ENCODE assay signal across 10 mouse cellular contexts in the genomic region with DNA sequence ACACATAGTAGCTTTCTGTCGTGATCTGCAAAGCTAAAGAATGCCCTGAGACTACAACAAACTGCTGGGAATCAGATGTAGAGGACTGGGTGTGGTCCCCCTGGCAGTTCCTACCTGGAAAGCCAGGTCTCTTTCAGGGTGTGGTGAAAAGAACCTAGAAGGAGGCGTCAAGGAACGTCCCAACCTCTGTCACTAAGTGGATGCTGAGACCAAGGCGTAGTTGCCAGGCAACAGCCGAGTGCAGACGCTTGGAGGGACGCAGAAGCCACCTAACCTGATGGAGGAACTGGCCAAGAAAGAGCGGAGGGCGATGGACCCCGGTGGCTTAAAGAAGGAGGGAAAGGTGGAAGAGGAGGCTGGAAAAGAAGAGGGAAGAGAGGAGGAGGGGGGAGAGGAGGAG. TPM values are rescaled to one million over a fixed set of nuclear protein-coding genes. Genes with fewer than 3 reads are reported as not detected.
DNase-seq lines count a peak whose midpoint lies in the region; ATAC-seq lines count a peak whose summit lies in the region.
"Had no signal": no experiment of that assay in that cellular context is flagged by ENCODE, and none has a peak within 500 bp of the region (broad histone marks: within the 10 kb centered on the region; RNA-seq: fewer than 3 reads in every experiment).

A gene (plus strand): TSS at position 223 of the 400 bp plus-strand sequence.

- no peak within 1 kb of the TSS for H3K27ac ChIP-seq in heart, embryonic 15.5 days
- H3K27ac ChIP-seq in hindbrain, embryonic 14.5 days = no peak within 1 kb of the TSS
- H3K27ac ChIP-seq in liver, embryonic 15.5 days (replicated peaks) = no peak within 1 kb of the TSS
- H3K27ac ChIP-seq: macrophage had no signal

- ATAC-seq in heart, embryonic 15.5 days (replicated peaks; ENCODE audit: insufficient number of reproducible peaks, insufficient read depth, low FRiP score, low read depth) = no peak
- ATAC-seq in hindbrain, embryonic 14.5 days (ENCODE audit: low FRiP score) = no peak
- ATAC-seq in liver, embryonic 15.5 days (ENCODE audit: insufficient read depth) = no peak

- H3K9ac ChIP-seq in heart, embryonic 15.5 days = no peak within 1 kb of the TSS
- H3K9ac ChIP-seq in hindbrain, embryonic 14.5 days = peak within 1 kb of the TSS; percentile 29
- no peak within 1 kb of the TSS for H3K9ac ChIP-seq in liver, embryonic 15.5 days

- 0 out of 2 replicates have a peak, but pooled peaks cover 6% of the 10 kb centered on the region for H3K27me3 ChIP-seq in heart, embryonic 15.5 days
- no peaks in the 10 kb centered on the region for H3K27me3 ChIP-seq in hindbrain, embryonic 14.5 days (ENCODE audit: control insufficient read depth, insufficient read depth, low read length)
- H3K27me3 ChIP-seq in liver, embryonic 15.5 days = no peaks in the 10 kb centered on the region

- no peak for DNase-seq in heart, adult 18-20 months
- DNase-seq in R1 (ENCODE audit: low read depth, low spot score) = peak; percentile 48
- DNase-seq in hindbrain, embryonic 14.5 days (ENCODE audit: low spot score) = no peak
- no peak for DNase-seq in thymus, adult 18-20 months
- no peak for DNase-seq in cerebellum, postnatal 36 days
- no peak for DNase-seq in T-cell, adult 2 months (ENCODE audit: low spot score)
- DNase-seq: cerebellum, adult 9-11 months had no signal

- H3K4me2 ChIP-seq in heart, embryonic 15.5 days = peak within 1 kb of the TSS; percentile 25; the same call in 1 of the 2 replicates
- peak within 1 kb of the TSS; percentile 49 for H3K4me2 ChIP-seq in hindbrain, embryonic 14.5 days (replicated peaks)
- peak within 1 kb of the TSS; percentile 38; the same call in 1 of the 2 replicates for H3K4me2 ChIP-seq in liver, embryonic 15.5 days

- no peaks in the 10 kb centered on the region for H3K9me3 ChIP-seq in heart, embryonic 15.5 days (replicated peaks)
- H3K9me3 ChIP-seq in hindbrain, embryonic 14.5 days (ENCODE audit: control insufficient read depth, low read length) = no peaks in the 10 kb centered on the region
- no peaks in the 10 kb centered on the region for H3K9me3 ChIP-seq in liver, embryonic 15.5 days (replicated peaks)

- H3K36me3 ChIP-seq in heart, embryonic 15.5 days = peaks cover 11% of the 10 kb centered on the region
- peaks cover 11% of the 10 kb centered on the region for H3K36me3 ChIP-seq in hindbrain, embryonic 14.5 days (replicated peaks; ENCODE audit: control insufficient read depth, insufficient read depth)
- peaks cover 12% of the 10 kb centered on the region for H3K36me3 ChIP-seq in liver, embryonic 15.5 days (replicated peaks)

- peaks cover 8% of the 10 kb centered on the region for H3K4me1 ChIP-seq in heart, embryonic 15.5 days (replicated peaks)
- H3K4me1 ChIP-seq in hindbrain, embryonic 14.5 days (replicated peaks; ENCODE audit: control insufficient read depth, insufficient read depth, low read length) = no peaks in the 10 kb centered on the region
- peaks cover 8% of the 10 kb centered on the region for H3K4me1 ChIP-seq in liver, embryonic 15.5 days (replicated peaks)

- H3K4me3 ChIP-seq in heart, embryonic 15.5 days = no peak within 1 kb of the TSS
- H3K4me3 ChIP-seq in hindbrain, embryonic 14.5 days (replicated peaks; ENCODE audit: low read length) = peak within 1 kb of the TSS; percentile 17; the same call in 1 of the 2 replicates
- no peak within 1 kb of the TSS for H3K4me3 ChIP-seq in liver, embryonic 15.5 days (replicated peaks)

- WGBS in heart, embryonic 15.5 days = 15% methylated on average over 10 of the region's 10 CpGs
- 9% methylated on average over 10 of the region's 10 CpGs for WGBS in hindbrain, embryonic 14.5 days
- WGBS in liver, embryonic 15.5 days (ENCODE audit: insufficient replicate concordance) = 17% methylated on average over 10 of the region's 10 CpGs

RNA-seq across cellular contexts. Expression of the gene that starts here (rescaled TPM):
- 0.21 and 0.74 TPM in 2 replicates for polyA plus RNA-seq in heart, embryonic 15.5 days (2015; fragmentation: Nextera tagmentation; extraction: Ambion mirVana)
- not detected for total RNA-seq in heart, adult 18-20 months (2021)
- polyA plus RNA-seq in hindbrain, embryonic 14.5 days (2014; fragmentation: Nextera tagmentation; extraction: Ambion mirVana) = 6.0 and 6.9 TPM in 2 replicates
- not detected in 2 replicates for polyA plus RNA-seq in liver, embryonic 15.5 days (2015; fragmentation: Nextera tagmentation; extraction: Ambion mirVana)
- polyA plus RNA-seq: macrophage had no signal
